Mouse (Mus musculus) c-Kit-positive CD71-positive TER-119-positive erythroid progenitor cells, embryonic 14.5 days (primary cell): ENCODE results near the gene Stk24.

Experiments used
- DNase-seq: peaks from one replicate; pipeline ENCODE4 v3.0.0-alpha.2; 2013; ENCODE audit warnings: low spot score

Stk24 gene

DNA sequence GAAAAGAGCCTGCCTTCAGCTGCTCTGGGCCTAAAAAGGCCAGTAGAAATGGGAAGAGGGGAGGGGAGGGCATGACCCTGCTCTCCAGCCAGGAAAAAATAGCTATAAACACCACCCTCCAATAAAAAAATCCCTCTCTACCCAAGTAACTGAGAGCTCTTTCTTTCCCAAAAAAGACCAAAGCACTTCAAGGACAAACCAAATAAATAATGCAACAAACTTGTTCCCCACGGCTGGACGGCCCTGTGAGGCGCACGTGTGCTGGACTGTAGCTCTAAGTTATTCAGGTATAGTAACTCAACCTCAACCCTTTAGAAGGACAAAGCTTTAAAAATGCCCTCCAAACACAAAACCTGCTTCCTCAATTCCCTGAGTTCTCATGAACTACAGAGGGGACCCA is 28.1 kb downstream of the Stk24 start:
- DNase-seq, result no peak

DNA sequence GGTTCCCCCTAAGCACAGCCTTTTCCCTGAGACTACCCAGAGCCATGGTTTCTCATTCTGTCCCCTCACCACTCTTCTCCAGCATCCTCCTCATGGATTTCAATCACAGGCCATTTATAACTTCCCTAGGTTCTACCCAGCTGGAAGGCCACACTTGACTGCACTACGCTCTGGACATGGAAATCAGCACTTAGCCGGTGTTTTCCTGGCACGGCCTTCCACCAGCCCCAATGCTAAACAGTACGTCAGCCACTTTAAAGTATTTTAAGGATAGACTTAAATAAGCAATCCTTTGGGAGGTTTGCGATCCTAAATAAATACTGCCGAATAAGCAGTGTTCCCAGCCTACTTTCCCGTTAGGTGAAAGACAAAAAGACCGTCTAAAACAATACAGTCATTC is 29.8 kb downstream of the Stk24 start:
- DNase-seq, result no peak

GRCm38 (mm10) chr14:121349291-121349690 is 30.5 kb downstream of the Stk24 start:
- no peak for DNase-seq

DNA sequence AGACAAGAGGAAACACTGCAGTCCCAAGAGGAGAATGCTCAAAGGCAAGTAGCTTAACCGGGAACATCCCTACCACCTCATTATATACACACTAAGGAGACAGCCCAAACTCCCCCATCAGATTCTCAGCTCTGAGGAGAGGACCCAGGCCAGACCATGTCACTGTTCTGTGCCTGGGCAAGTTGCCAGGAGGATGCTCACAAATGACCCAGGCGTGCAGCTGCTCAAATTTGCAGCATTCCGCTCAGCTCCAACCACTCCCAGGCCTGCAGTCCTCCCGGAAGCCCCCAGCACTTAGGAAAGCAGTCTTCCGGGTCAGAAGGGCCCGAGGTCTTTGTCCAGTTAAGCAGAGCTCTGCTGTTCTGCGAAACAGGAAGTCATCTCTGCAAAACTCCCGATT is 31.6 kb downstream of the Stk24 start:
- no peak for DNase-seq

GRCm38 (mm10) chr14:121347134-121347533 is 32.7 kb downstream of the Stk24 start:
- no peak for DNase-seq

DNA sequence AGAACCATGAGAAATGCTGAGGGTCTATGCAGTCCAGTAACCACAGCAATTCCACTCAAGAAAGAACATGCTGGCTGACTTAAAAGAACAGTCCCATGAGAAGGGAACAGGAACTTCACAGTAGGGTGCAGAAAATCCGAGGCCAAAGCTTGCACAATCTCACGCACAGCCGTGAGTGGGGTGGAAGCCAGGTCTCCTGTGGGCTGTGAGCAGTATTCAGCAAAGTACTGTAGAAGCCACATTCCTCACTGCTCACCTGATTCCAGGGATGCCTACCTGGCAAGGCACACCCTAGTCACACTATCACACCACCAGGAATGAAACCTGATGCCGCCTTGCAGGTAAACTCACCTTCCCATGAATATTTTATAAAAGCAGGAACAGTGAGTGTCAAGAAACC is 33.2 kb downstream of the Stk24 start:
- DNase-seq, result no peak

DNA sequence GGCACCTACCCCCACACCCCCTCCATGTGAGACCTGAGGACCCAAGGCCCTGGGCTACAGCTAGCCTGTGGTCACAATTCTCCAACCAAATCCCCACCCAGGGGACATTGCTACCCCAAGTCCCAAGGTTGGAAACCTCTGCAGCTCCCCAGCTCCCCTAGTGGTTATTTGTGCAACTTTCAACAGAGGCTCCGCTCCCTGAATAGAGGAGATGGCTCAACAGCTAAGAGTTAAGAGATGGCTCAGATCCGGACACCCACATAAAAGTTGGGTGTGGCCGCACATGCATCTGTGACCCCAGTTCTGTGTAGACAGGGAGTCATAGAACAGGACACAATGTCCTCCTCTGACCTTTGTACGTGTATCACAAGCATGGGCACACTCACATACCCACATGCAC is 33.8 kb downstream of the Stk24 start:
- DNase-seq, result no peak

GRCm38 (mm10) chr14:121344928-121345327 is 34.9 kb downstream of the Stk24 start:
- DNase-seq, result no peak

DNA sequence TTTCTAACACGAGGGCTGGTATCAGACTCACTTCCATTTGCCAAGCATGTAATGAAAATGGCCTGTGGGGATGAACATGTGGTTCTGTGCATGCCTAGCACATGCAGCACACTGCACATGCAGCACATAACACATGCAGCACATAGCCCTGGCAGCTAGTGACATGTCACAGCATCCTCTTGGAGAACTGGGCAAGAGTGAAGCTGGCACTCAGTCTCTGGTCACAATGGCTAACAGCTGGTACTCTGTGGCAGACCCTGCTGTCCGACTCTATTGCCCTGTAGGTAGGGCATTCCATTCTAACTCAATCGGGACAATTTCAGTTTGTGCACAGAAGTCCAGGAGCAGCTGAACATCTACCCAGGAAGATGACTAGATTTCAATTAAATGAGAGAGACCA is 36.9 kb downstream of the Stk24 start:
- DNase-seq, result no peak

DNA sequence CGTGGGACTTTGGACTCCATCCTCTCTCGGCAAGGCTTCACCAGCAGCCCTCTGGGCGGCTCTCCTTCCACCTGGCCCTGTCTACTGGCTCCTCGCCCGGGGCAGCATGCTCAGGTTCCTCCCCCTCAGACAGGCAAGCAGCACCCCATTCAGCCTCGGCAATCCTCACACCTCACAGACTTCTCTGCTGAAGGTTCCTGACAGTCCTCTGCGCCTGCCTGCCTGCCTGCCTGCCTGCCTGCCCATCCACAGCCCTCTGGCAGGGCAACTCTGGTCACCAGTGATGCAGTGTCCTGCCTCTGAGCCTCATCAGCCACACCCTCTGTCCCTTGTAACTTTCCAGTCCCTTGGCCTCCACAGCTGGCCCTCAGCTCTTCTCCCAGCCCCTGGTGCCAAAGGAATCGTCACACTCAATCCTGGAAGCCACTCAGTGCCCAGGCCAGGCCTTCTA is 39.8 kb downstream of the Stk24 start:
- DNase-seq, result no peak

DNA sequence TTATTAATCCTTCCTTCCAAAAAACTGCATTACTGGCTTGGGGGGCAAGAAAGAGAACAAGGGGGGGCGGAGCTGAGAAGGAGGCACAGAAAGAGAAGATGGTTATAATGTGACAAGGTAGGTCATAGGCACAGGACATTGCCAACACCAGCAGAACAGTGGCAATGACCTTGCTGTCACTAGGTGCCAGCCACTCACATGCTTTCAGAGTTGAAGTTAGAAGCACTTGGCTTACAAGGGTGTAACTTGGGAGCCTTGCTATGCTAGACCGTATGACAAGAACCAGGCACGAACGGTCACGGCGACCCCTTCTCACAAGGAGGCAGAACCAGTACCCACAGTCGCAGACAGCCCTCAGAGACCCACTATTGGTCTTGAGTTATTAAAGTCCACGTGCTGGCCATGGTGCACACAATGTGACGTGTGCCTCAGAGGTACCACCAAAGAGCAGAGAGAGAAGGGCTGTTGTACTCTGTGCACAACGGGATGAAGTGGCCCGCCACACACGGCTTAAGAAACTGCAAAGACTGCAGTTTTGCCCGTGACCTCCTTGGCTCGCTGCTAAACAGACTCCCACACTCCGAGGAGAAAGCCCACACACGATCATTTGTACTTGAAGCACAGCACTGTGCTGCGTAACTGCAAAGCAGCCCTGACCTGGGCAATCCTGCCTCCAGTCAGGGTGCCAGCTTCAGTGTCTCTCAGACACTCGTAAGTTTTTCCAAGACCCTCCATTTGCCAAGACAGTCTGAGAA is 40.8 kb downstream of the Stk24 start:
- no peak for DNase-seq

- no peak for DNase-seq
These were observed 49.8 kb downstream of the Stk24 start for GRCm38 (mm10) chr14:121330090-121330408.

DNA sequence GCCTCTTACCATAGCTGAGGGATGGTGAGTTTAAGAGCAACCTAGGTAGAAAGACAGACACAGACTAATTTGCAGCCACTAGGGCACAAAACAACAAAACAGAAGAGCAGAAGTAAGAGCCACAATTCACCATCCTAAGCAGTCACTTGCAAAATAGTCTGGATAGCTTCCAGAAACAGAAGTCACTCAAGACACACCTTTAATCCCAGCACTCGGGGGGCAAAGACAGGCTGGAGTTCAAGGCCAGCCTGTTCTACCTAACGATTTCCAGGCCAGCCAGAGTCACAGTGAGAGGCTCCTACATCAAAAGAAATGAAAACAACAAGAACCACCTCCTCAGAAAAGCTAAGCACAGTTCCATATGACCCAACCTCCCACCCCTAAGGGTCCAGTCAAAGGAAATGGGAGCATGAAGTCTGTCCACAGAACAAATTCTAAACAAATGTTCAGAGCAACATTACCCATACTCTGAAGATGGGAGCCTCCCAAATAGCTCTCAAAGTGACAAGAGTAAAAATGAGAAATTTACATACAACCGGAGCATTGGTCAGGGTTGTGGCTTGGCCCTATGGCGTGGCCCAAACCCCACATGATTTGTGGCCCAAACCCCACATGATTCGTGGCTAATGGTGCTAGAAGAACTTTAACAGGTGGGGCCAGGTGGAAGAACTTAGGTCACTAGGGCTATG is 50.3 kb downstream of the Stk24 start:
- DNase-seq, result no peak

GRCm38 (mm10) chr14:121328878-121329277 is 50.9 kb downstream of the Stk24 start:
- no peak for DNase-seq

DNA sequence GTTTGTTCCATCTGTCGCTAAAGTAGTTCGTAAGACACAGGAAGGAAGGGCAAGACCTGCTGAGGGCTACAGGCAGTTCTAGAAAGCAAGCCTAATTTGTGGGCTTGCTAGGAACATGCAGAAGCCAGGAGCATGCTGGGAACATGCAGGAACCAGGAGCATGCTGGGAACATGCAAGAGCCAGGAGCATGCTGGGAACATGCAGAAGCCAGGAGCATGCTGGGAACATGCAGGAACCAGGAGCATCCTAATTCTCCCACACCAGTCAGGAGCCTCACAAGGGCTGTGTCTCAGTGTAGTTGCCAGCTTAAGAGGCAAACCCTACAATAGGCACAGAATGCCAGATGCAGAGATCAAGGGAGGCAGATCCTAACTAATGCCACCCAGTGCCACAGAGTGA is 53.4 kb downstream of the Stk24 start:
- no peak for DNase-seq

GRCm38 (mm10) chr14:121324521-121325330 is 55.1 kb downstream of the Stk24 start:
- DNase-seq, result no peak

- DNase-seq, result no peak
These were observed 57.2 kb downstream of the Stk24 start for GRCm38 (mm10) chr14:121322641-121323040.

GRCm38 (mm10) chr14:121322150-121322549 is 57.7 kb downstream of the Stk24 start:
- DNase-seq, result no peak

DNA sequence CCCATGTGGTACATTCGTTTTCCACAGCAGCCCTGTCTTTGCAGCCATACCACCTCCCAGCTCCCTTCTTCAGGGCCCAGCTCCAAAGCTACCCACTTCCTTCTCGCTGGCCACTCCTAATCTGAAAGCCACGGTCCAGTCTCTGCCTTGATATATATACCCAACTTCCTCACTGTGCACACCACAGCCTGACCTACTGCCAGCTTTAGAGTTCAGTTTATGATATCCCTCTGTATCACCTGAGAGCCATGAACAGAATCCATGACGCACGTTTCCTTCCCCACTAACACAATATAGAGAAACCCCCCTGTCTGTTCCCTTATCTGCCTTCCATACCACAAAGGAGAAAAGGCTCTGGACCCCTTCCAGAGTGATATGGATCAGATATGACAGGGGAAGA is 61.4 kb downstream of the Stk24 start:
- no peak for DNase-seq

GRCm38 (mm10) chr14:121317312-121317671 is 62.5 kb downstream of the Stk24 start:
- no peak for DNase-seq

GRCm38 (mm10) chr14:121316631-121317311 is 63.0 kb downstream of the Stk24 start:
- no peak for DNase-seq

- no peak for DNase-seq
These were observed 63.7 kb downstream of the Stk24 start for GRCm38 (mm10) chr14:121316136-121316535.

DNA sequence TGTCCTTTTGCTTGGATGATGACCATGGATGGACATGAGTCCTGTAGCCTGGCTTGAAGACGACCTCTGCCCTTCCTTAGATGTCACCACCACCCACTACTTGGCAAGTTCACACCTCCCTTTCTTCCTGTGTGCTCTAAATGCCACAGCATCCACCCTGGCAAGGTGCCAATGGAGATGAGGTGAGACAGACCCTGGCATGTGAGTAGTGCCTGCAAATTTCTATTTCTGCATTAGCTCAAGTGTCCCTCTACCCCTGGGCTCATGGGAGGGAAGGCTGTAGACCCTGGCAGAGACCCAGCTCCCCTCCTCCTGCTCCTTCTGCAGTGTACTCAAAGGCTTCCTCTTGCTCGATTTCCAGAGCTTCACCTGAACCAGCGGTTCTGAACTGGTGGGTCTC is 64.9 kb downstream of the Stk24 start:
- DNase-seq, result no peak
